Mouse (Mus musculus) natural killer cell, adult 2 months (primary cell): ENCODE measurements around the gene Abhd6.

ENCODE experiments used
- DNase-seq, 2 experiments: peaks; one replicate each; pipeline ENCODE4 v3.0.0; 2022; ENCODE audit warnings: low spot score in 2 of 2

Abhd6 gene

DNA sequence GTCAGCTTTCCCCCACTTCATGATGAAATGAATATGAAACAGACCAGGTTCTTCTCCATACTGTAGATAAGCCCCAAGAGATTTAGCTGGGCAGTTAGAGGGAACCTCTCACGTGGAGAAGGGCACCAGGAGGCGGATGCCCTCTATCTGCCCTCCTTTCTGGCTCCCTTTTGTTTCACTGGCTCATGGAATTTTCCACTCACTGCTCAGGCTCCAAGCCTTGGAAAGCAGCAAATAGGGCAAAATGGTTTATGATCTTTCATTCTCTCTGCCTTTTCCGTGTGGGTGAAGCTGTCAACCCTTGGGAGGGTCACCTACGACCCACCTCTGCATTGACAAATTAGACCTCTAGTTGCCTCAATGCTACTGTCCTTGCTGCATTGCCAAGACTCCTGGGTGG lies 27.8 kb downstream of the Abhd6 start:
- no peak for DNase-seq

DNA sequence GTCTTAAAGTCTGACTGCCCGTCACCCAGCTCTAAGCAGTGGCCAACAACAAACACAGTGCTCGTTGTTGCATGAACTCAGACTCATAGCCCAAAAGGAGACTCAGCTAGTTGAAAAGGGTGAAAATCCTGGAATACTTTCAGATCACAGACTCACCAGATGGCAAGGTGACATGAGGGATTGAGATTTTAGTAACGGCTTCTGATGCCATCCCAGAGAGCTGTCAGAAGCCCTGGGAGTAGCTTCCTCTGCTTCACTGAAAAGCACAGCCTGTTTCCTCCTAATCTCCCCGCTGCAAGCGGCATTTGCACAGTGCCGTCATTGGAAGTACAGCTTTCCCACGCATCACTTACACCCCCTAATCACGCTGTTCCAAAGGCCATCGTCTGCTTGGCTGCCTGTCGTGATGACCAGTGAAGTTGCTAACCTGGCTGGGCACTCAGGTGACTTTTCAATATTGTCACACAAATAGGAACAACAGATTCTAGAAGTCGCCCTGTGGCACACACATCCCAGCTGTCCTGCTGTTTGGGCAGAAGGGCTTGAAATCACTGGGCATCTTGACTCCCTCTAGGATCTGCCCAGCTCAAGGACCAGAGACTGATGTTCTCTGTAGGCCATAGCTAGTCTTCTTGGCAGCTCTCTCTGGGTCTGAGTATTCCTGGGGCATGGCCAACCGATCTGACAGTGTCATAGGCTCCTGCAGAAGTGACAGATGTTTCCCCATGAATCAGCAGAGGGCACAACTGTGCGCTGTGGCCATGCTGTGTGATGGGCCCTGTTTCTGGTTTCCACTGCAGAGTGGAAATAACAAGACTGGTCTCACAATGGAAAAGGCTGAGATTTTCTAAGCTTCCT lies 29.6 kb downstream of the Abhd6 start:
- DNase-seq, result no peak

DNA sequence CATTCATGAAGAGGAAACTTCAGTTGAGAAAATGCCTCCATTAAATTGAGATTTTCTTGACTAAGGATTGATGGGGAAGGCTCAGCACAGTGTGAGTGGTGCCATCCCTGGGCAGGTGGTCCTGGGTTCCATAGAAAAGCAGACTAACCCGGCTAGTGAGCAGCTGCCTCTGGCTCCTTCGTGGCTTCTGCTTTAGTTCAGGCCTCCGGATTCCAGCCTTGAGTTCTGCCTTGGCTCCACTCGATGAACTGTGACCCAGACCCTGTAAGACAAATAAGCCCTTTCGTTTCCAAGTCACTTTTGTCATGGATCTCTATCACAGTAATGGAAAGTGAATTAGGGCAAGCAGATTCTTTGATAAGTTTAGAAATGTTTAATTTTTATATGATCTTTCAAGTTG lies 31.9 kb downstream of the Abhd6 start:
- no peak for DNase-seq

DNA sequence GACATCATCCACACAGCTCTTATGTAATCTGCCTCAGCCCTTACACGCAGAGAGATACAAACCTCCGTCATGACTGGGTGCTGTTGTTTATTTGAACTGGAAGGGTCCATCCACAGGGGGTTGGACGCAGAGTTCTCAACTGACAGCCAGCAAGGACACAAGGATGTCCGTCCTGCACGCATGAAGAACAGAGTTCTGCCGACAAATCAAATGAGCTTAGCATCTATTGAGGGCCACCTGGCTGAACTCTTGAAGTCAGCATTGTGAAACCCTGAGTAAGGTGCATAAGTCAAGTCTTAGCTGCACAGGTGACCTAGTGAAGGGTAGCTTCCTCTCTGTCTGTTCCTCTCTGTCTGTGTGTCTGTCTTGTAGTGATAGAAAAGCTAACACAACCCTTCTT lies 33.2 kb downstream of the Abhd6 start:
- DNase-seq, result no peak

DNA sequence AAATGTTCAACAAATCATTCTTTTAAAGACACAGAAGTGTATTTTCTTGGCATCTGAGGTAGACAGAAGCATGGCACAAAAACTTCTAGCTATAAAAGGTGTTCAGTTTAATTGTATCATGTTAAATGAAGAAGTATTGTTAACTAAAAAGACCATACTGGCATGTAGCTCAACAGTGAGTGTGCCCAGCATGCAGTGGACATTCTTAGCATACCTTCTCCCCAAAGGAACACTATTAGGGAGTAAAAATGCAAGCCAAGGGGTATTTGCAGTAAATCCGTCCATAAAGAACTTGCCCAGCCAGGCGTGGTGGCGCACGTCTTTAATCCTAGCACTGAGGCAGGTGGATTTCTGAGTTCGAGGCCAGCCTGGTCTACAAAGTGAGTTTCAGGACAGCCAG lies 33.7 kb downstream of the Abhd6 start:
- DNase-seq, result no peak

DNA sequence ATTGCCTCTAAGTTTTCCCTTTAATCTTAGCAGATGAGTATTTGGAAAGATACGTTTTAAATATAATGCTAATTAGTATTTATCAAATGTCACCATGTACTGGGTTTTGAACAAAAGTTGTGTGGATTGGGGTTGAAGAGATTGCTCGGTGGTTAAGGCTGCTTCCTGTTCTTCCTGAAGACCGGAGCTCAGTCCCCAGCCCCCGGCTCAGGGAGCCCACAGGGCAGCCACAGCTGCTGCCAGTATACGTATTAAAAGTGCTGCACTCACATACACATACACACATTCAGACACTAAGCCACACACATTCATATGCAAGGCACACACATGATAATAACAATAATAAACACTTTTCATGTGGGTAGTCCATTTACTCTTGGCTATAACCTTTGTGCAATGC lies 35.4 kb downstream of the Abhd6 start:
- DNase-seq, result no peak

DNA sequence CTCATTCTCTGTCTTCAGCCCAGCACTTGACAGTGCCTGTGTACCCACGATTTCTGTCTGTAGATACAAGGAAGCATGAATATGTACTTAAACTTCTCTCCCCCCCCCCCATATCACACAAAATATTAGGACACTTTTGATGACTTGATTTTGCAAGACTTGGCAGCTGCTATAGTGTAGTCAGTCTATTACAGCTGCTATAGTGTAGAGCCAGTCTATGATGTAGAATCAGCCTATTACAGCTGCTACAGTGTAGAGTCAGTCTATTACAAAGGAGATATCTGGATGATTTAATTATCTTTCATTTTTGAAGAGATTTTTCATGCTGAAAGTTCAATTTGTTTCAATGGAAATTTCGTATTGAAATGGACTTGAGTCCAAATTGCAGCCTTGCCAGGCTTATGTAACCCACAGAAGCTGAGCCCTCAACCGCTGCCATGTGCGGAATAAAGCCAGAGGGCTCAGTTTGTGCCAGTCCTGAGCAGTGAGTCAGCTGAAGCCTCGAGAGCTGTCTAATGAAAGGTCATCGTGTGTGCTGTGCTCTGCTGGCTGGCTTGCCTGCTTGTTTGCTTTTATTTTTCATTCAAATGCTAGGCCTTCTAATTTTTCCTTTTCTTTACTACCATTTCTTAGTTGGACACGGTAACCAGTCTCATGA lies 36.2 kb downstream of the Abhd6 start:
- no peak for DNase-seq

DNA sequence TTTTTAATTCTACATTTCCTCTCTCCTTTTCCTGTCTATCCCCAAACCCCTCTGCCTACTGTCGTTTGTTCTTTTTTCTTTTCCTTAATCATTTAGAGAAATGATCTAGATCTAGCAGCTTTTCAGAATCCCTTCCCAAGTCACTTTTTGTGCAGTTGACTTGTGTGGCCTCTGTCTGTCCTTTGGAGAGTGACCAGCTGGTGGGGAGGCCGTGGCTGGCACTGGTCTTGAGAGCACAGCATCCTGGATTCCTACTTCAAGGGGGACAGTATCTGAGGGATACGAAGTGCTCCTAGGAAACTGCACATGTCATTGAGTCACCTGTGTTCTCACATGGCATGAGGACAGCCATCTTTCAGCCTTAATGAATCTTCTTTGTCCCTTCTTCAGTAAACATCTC lies 37.5 kb downstream of the Abhd6 start:
- no peak for DNase-seq

DNA sequence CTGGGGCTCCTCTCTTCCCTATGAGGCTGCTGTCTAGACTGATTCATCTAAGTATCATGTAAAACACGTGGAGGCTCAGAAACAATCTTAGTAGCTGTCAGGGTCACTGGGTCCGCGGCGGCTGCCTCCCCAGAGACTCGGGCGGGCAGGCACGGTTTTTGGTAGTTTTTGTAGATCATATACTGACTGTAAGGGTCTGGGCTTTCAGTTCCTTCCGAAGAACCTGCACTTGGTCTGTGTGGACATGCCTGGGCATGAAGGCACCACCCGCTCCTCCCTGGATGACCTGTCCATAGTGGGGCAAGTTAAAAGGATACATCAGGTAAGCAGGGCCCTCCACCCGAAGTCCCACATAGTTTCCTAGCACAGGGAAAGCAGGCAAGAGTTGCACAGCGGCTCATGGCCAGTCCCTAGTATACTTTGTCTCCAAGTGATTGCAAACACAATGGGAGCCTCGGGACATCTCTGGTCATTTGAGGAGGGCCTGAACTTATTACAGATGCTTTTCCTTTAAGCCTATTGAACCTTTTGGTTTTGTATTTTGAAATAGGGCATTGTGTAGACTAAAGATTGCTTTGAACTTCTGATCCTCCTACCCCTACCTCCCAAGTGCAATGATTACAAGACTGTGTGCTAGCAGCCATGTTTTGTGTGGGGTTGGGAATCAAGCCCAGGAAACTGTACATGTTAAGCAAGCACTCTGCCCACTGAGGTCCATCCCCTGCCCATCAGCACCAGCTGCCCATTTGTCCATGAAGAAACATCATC lies 38.4 kb downstream of the Abhd6 start:
- no peak for DNase-seq

DNA sequence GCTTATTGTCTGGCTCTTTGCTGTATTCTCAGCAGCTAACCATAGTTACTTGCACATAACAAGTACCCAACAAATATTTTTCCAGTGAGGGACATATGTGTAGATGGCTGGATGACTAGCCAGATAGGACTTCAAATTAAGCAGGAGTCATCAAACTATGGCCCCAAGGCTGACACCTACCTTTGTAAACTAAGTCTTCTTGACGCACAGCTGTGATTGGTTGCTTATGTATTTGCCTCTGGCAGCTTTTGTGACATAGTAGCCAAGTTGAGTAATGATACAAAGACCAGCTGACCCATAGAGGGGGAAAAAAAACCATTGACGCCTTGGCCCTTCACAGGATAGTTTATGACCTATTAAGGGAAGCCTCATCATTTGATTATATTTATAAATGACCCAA lies 39.4 kb downstream of the Abhd6 start:
- no peak for DNase-seq

DNA sequence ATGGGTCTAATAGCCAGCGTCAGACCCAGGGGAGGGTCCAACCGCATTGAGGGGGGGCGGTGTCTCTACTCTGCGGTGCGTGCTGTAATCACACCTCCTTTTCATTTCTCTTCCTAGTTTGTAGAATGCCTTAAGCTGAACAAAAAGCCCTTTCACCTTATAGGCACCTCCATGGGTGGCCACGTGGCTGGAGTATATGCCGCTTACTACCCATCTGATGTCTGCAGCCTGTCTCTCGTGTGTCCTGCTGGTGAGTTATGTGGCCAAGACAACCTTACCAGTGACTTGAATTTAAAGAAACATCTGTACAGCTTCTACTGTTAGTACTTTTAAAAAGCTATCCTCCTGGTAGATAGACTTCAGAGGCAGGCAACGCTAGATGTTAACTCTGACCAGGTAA lies 39.9 kb downstream of the Abhd6 start:
- no peak for DNase-seq

DNA sequence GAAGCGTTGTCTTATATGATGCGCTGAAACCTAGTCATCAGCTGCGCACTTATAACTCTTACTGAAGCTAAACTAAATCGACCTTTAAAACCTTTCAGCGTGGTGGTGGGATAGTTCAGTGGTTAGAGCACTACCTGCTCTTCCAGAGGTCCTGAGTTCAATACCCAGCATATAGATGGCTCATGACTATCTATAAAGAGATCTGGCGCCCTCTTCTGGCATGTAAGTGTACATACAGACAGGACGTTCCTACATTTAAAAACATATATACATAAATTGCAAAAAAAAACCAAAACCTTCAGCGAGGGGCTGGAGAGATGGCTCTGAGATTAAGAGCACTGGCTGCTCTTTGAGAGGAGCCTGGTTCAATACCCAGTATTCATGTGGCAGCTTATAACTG lies 41.6 kb downstream of the Abhd6 start:
- peak; percentile 1 to 39 for DNase-seq

DNA sequence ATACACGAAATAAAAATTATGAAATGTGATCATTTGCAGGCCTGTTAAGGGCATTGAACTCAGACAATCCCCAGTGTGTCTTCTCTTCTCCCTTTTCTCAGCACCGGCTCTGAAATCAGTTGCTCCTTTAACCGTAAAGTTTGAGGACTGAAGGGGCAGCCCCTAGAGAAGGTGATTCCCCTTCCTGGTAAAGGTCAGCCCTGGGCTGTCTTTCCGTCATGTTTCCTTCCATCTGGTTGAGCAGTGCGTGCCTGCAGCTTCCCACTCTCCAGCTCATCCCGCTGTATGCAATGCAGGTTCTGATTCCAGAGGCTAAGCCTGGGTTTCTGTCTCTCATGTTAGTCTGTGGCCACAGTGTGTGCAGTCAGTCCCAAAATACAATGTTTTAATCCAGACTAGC lies 42.1 kb downstream of the Abhd6 start:
- DNase-seq, result no peak

DNA sequence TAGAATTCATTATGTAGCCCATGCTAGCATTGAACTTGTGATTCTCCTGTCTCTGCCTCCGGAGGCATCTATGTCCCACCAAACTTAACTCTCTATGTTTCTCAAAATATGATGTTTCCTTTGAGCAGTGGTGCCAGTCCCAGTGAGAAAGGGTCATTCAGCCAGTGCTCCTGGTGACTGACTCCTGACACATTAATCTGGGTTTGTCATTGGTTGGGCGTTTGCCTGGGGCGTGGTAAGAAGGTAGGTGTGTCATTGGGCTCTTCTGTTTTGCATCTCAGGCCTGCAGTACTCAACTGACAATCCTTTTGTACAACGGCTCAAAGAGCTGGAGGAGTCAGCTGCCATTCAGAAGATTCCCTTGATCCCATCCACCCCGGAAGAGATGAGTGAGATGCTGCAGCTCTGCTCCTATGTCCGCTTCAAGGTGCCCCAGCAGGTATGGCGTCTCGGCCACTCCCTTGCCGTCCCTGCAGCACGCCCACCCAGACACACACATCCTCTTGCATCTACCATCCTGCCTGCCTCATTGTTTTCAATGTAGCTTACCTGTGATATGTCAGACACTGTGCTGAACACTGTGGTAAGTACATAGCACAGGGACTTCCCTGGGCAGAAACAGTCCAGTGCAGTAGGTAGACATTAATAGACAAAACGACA lies 42.6 kb downstream of the Abhd6 start:
- DNase-seq, result no peak

DNA sequence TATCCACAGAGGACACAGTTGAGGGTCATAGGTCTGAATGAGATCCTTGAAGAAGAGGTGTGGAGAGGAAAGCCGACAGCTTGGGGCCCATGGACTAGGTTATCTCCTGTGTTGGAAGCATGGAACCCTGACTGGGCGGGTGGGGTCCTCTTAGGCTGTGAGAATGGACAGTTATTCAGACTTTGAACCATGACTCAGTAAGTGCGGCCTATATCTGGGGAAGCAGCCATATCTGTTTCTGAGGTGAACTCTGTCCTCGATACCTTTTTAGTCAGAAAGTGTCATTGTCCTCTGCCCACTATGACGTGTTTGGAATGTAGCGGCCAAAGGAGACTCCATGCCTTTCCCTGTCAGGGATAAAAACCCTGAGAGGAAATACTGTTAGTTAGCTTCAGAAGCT lies 44.1 kb downstream of the Abhd6 start:
- no peak for DNase-seq

DNA sequence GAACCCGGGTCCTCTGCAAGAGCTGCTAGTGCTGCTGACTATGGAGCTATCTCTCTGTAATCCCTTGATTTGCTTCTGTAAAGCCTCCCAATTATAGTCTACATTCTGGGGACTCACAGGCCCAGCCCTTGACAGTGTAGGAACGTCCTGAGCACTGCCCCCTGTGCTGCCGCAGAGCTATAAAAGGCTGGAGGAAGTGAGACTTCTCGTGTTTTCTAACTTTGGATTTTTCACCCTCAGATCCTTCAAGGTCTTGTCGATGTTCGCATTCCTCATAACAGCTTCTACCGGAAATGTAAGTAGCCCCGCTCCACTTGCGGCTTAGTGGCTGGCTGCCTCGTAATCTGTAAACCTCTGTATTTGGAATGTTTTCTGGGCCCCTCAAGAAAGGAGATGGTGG lies 46.6 kb downstream of the Abhd6 start:
- DNase-seq, result no peak

DNA sequence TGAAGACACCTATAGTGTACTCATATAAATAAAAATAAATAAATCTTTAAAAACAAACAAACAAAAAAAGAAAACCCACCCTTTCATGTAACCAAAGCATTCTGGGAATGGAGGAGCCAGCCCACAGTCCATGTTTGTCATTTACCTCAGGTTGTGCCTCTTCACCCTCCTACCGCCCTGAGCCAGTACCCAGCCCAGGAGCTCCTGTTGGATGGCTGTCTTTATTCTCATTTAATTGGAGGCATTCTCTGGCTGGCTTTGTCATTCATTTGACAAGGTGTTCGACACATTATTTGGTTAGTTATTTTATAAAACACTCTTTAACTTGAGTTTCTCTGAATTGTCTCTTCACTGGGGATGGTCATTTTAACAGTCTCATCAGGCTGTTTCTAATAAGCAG lies 49.2 kb downstream of the Abhd6 start:
- DNase-seq, result no peak

DNA sequence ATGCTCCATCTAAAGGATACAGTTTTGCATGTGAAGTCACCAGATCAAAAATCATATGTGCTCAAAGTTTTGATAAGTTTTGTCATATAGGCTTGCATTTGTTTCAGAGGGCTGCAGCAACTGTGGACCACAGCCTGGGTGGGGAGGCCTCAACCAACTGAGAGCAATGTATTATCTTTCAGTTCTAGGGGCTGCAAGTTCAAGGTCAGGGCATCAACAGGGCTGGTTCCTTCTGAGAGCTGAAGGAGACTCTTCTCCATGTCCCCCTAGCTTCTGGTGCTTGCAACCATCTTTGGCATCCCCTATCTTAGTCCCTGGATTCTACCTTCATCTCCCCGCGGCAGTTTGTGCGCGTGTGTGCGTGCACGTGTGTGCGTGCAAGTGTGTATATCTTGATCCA lies 50.0 kb downstream of the Abhd6 start:
- DNase-seq, result no peak

DNA sequence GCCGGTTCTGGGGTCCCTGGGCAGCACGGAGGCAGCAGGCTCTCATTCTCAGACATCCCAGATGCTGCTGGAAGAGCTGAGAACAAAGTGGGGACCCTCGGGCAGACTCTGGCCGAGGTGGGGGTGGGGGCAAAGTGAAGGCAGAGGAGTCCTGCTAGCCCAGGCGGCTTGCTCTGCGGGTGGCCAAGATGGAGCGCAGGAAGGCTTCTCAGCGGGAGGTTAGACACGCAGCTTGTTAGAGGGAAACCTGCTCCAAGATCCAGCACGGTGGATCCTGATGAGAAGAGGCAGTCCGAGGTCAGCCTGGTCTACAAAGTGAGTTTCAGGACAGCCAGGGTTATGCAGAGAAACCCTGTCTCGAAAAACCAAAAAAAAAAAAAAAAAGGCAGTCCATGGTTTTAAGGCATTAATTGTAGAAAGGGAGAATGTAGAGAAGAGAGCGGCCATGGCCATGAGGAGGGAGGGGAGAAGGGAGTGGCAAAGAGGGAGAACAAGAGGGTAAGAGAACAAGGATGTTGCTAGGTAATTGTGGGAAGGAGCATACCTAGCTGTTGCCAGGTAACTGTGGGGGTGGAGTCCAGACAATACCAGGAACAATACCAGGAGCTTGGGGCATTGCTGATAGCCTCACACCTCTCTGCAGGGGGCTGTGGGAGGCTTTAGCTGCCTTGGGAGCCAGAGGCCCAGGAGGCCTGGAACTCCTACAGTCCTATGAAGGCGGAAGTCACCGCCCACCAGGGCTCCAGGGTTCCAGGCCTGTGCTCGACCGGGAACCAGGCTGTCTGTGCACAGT lies 51.8 kb downstream of the Abhd6 start:
- DNase-seq, result no peak

DNA sequence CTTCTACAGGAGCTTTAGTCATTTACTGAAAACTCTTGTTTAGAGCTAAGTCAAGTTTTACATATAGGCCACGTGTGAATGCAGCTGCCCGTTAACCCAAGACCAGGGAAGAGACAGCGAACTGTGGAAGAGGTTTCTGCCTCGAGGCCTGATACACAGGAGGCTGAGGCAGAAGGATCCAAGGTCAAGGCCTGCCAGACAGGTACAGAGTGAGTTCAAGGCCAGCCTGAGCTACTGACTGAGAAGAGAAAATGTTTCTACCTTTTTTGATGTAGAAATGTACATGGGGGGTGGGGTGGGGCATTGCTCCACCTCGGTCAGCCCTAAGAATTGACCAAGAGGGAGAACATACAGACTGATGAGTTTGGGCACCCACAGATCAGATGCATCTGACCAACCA lies 53.4 kb downstream of the Abhd6 start:
- no peak for DNase-seq

DNA sequence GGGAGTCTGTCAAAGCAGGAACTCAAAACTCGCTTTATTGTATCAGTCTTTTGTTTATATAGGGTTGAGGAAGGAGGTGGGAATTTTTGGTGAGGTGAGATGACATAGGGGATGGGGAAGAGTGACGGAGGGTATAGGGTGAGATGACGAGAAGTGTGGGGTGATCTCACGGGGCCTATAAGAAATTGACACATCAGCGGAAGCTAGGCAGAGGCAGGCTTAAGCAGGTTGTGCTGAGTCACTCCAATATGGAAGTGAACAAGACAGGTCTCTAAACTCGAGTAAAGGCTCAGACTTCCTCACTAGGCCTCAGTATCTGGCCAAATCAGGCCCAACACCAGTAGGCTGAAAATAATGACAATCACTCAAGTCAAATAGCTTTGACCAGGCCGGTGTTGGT lies 57.2 kb downstream of the Abhd6 start:
- no peak for DNase-seq

DNA sequence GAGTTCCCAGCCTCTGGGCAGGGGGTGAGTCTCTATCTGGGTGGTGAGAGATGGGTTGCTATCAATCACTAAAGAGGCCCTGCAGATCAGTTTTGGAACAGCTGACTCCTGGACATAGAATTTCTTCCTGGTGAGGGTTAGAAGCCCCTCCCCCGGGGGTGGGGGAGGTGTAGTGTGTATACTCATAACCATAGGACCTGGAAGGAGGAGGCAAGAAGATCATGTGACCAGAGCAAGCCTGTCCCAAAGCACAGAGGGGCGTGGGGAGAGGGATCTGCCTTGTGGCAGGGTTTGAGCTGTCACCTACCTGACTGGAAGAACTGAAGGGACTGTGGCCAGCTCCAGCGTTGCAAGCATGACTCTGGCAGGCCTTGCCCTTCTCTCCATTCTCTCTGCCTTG lies 59.4 kb downstream of the Abhd6 start:
- DNase-seq, result no peak
